Mouse (Mus musculus): ENCODE data around the gene Cdc14b. TPM values are rescaled to one million over a fixed set of nuclear protein-coding genes. Genes with fewer than 3 reads are reported as not detected.
A peak's percentile ranks its signal among the peaks of the same experiment; 100 is the strongest.

The Cdc14b gene
- polyA plus RNA-seq, 1 experiment from 2014 or later, result 29.5 TPM

DNA sequence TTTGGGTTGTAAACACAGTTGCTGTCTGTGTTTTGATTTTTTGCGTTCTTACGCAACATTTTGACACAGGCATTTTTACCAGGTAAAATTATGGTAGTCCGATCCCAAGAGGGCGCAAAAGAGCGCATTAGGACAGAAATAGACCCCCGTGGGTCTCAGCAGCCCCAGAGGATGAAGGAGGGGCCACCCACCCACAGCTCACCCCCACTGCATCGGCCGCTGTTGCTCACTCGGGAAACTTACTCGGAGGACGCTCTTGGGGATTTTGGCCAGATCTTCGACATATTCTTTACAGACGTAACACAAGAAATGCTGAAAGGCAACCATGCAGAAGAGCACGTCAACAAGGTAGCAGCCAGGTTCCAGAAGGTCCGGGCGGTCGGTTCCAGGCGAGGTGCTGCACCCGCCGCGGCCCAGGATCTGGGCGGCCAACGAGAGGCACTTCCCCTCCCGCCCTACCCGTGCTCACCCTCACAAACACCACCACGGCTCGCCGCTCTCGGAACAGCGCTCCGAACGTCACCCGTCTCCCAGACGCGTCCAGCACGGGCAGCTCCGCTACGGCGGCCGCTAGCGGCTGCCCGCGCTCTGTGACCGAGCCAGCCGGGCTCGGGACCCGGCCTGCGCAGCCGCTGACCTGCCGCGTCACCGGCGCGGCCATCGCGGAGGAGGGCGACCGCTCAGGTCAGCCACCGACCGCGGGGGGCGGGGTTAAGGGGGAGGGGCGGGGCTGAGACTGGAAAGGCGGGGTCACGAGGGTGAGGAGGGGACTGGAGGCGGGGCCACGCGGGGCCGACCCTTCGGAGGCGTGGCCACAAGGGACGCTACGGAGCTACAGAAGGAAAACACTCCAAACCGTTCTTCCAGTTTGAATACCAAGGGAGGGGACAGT lies 37.2 kb upstream of the Cdc14b start, which contains the start of gene Aaed1:
Gene Aaed1 (minus strand): TSS at position 687 of the 892 bp plus-strand sequence.
- H3K27me3 ChIP-seq (ENCODE audit: control insufficient read depth, insufficient read depth, low read length), result no peaks in the 10 kb centered on the region
- H3K9me3 ChIP-seq (replicated peaks; ENCODE audit: control insufficient read depth, low read length), result no peaks in the 10 kb centered on the region
- H3K36me3 ChIP-seq (ENCODE audit: control insufficient read depth, insufficient read depth, low read length), result 0 out of 2 replicates have a peak, but pooled peaks cover 6% of the 10 kb centered on the region
- H3K27ac ChIP-seq (ENCODE audit: low read depth, low read length), result peak within 1 kb of the TSS; percentile 98
- WGBS (ENCODE audit: insufficient replicate concordance), result under 1% methylated on average over 62 of the region's 74 CpGs
- peak within 1 kb of the TSS; percentile 62 for H3K4me2 ChIP-seq
- H3K9ac ChIP-seq (ENCODE audit: low read depth, low read length), result peak within 1 kb of the TSS; percentile 90
- H3K4me3 ChIP-seq (ENCODE audit: low read depth, low read length), result peak within 1 kb of the TSS; percentile 76
- H3K4me1 ChIP-seq (ENCODE audit: control insufficient read depth, insufficient read depth, low read length), result peaks cover 16% of the 10 kb centered on the region
- peak; percentile 93 for ATAC-seq (replicated peaks; ENCODE audit: insufficient number of reproducible peaks, low FRiP score, low TSS enrichment)

DNA sequence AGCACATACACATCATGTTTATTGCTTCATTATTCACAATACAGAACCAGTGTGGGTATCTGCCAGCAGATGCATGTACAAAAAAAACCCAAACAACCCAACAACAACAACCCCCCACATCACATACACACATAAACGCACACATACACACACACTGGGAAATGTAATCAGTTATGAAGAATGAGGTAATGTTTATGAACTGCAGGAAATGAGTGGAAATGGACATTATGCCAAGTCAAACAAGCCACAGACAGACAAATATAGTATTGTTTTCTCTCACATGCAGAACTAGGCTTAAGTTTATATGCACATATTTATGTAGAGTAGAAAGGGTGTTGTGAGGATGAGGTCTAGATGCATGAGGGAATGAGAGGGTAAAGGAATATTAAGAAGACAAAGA lies 36.2 kb upstream of the Cdc14b start:
- Histone ChIP-seq H3K4me3 (ENCODE audit: low read depth, low read length) (peak overlapping the region; percentile 76), H3K4me2 (peak overlapping the region; percentile 62), H3K27me3 (ENCODE audit: control insufficient read depth, insufficient read depth, low read length) (no peaks in the 10 kb centered on the region), H3K36me3 (ENCODE audit: control insufficient read depth, insufficient read depth, low read length) (0 out of 2 replicates have a peak, but pooled peaks cover 6% of the 10 kb centered on the region), H3K9ac (ENCODE audit: low read depth, low read length) (no peak overlapping the region), H3K27ac (ENCODE audit: low read depth, low read length) (peak overlapping the region; percentile 98), H3K4me1 (ENCODE audit: control insufficient read depth, insufficient read depth, low read length) (peaks cover 16% of the 10 kb centered on the region), H3K9me3 (replicated peaks; ENCODE audit: control insufficient read depth, low read length) (no peaks in the 10 kb centered on the region)
- 55% methylated on average over 1 of the region's 1 CpGs for WGBS (ENCODE audit: insufficient replicate concordance)
- ATAC-seq (replicated peaks; ENCODE audit: insufficient number of reproducible peaks, low FRiP score, low TSS enrichment), result no peak

GRCm38 (mm10) chr13:64310585-64310984 lies 35.5 kb upstream of the Cdc14b start:
- ATAC-seq (replicated peaks; ENCODE audit: insufficient number of reproducible peaks, low FRiP score, low TSS enrichment), result no peak
- 33% methylated on average over 6 of the region's 6 CpGs for WGBS (ENCODE audit: insufficient replicate concordance)
- Histone ChIP-seq H3K4me2 (peak overlapping the region; percentile 62), H3K4me3 (ENCODE audit: low read depth, low read length) (peak overlapping the region; percentile 76; the same call in 1 of the 2 replicates), H3K9ac (ENCODE audit: low read depth, low read length) (no peak overlapping the region), H3K9me3 (replicated peaks; ENCODE audit: control insufficient read depth, low read length) (no peaks in the 10 kb centered on the region), H3K27me3 (ENCODE audit: control insufficient read depth, insufficient read depth, low read length) (no peaks in the 10 kb centered on the region), H3K4me1 (ENCODE audit: control insufficient read depth, insufficient read depth, low read length) (peaks cover 16% of the 10 kb centered on the region), H3K36me3 (ENCODE audit: control insufficient read depth, insufficient read depth, low read length) (0 out of 2 replicates have a peak, but pooled peaks cover 6% of the 10 kb centered on the region), H3K27ac (ENCODE audit: low read depth, low read length) (peak overlapping the region; percentile 59)

DNA sequence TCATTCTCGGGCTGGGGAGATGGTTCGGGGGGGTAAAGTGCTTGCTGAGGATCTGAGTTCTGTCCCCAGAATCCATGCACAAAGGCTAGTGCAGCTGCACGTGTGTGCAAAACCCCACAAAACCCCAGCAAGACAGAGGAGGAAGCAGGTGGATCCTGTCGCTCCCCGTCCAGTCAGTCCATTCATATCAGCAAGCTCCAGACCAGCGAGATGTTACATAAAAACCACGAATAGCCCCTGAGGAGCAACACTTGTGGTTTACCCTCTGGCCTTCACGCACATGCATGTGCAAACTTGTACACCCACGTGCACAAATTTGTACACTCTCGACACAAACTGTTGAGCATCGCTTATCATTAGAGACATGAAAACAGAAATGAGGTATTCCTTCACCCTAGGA lies 34.8 kb upstream of the Cdc14b start:
- WGBS (ENCODE audit: insufficient replicate concordance), result 49% methylated on average over 11 of the region's 11 CpGs
- ATAC-seq (replicated peaks; ENCODE audit: insufficient number of reproducible peaks, low FRiP score, low TSS enrichment), result no peak
- H3K36me3 ChIP-seq (ENCODE audit: control insufficient read depth, insufficient read depth, low read length), result 0 out of 2 replicates have a peak, but pooled peaks cover 6% of the 10 kb centered on the region
- no peaks in the 10 kb centered on the region for H3K9me3 ChIP-seq (replicated peaks; ENCODE audit: control insufficient read depth, low read length)
- H3K4me2 ChIP-seq, result peak overlapping the region; percentile 62
- no peaks in the 10 kb centered on the region for H3K27me3 ChIP-seq (ENCODE audit: control insufficient read depth, insufficient read depth, low read length)
- H3K4me3 ChIP-seq (ENCODE audit: low read depth, low read length), result no peak overlapping the region
- peaks cover 16% of the 10 kb centered on the region for H3K4me1 ChIP-seq (ENCODE audit: control insufficient read depth, insufficient read depth, low read length)
- H3K9ac ChIP-seq (ENCODE audit: low read depth, low read length), result no peak overlapping the region
- H3K27ac ChIP-seq (ENCODE audit: low read depth, low read length), result peak overlapping the region; percentile 59; the same call in 1 of the 2 replicates

GRCm38 (mm10) chr13:64309036-64309435 lies 33.9 kb upstream of the Cdc14b start:
- H3K9ac ChIP-seq (ENCODE audit: low read depth, low read length), result no peak overlapping the region
- no peak overlapping the region for H3K4me3 ChIP-seq (ENCODE audit: low read depth, low read length)
- H3K4me1 ChIP-seq (ENCODE audit: control insufficient read depth, insufficient read depth, low read length), result peaks cover 16% of the 10 kb centered on the region
- no peak for ATAC-seq (replicated peaks; ENCODE audit: insufficient number of reproducible peaks, low FRiP score, low TSS enrichment)
- no peaks in the 10 kb centered on the region for H3K27me3 ChIP-seq (ENCODE audit: control insufficient read depth, insufficient read depth, low read length)
- no peak overlapping the region for H3K27ac ChIP-seq (ENCODE audit: low read depth, low read length)
- 0 out of 2 replicates have a peak, but pooled peaks cover 6% of the 10 kb centered on the region for H3K36me3 ChIP-seq (ENCODE audit: control insufficient read depth, insufficient read depth, low read length)
- 63% methylated on average over 5 of the region's 5 CpGs for WGBS (ENCODE audit: insufficient replicate concordance)
- no peaks in the 10 kb centered on the region for H3K9me3 ChIP-seq (replicated peaks; ENCODE audit: control insufficient read depth, low read length)
- H3K4me2 ChIP-seq, result no peak overlapping the region; the same call in 1 of the 2 replicates

GRCm38 (mm10) chr13:64307508-64307907 lies 32.4 kb upstream of the Cdc14b start:
- H3K27me3 ChIP-seq (ENCODE audit: control insufficient read depth, insufficient read depth, low read length), result no peaks in the 10 kb centered on the region

DNA sequence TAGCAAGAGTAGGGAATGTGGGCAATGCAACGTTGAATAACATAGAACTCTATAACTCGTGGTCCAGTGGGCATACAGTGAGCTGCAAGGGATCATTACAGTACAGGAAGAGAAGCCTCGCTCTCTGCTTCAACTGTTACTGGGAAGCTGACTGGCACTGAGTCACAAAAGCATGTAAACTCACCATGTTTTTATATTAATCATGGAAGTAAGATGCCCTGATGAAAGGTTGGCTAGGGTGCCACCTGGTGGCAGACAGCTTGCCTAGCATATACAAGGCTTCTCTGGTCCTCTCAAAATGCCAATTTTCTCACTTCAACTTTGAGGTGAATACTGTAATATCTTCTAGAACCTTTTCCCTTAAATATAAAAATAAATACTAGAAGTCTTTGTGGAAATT lies 31.0 kb upstream of the Cdc14b start:
- no peaks in the 10 kb centered on the region for H3K27me3 ChIP-seq (ENCODE audit: control insufficient read depth, insufficient read depth, low read length)

More at GRCm38 (mm10) chr13:64307508-64307907, 32.4 kb upstream of the Cdc14b start:
- Histone ChIP-seq H3K27ac (ENCODE audit: low read depth, low read length) (no peak overlapping the region), H3K9me3 (replicated peaks; ENCODE audit: control insufficient read depth, low read length) (no peaks in the 10 kb centered on the region), H3K4me1 (ENCODE audit: control insufficient read depth, insufficient read depth, low read length) (peaks cover 16% of the 10 kb centered on the region), H3K36me3 (ENCODE audit: control insufficient read depth, insufficient read depth, low read length) (peaks cover 15% of the 10 kb centered on the region; the same call in 1 of the 2 replicates), H3K9ac (ENCODE audit: low read depth, low read length) (no peak overlapping the region), H3K4me3 (ENCODE audit: low read depth, low read length) (no peak overlapping the region), H3K4me2 (no peak overlapping the region)
- 84% methylated on average over 5 of the region's 5 CpGs for WGBS (ENCODE audit: insufficient replicate concordance)
- no peak for ATAC-seq (replicated peaks; ENCODE audit: insufficient number of reproducible peaks, low FRiP score, low TSS enrichment)

DNA sequence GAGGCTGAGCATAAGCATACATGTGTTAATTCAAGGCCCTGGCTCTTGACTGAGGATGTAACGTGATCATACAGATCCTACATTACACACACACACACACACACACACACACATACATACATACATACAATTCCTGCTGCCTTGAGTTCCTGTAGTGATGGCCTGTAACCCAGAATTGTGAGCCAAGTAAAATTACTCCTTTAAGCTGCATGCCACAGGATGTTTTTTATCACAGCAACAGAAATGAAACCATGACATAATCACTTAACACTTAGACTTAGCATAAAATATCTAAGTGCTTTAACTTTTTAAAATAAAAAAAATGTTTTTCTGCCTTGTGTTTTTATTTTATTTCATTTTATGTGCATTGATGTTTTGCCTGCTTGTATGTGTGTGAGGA lies 24.0 kb upstream of the Cdc14b start:
- Histone ChIP-seq H3K4me2 (no peak overlapping the region), H3K4me1 (ENCODE audit: control insufficient read depth, insufficient read depth, low read length) (no peaks in the 10 kb centered on the region), H3K4me3 (ENCODE audit: low read depth, low read length) (no peak overlapping the region), H3K27ac (ENCODE audit: low read depth, low read length) (no peak overlapping the region), H3K27me3 (ENCODE audit: control insufficient read depth, insufficient read depth, low read length) (no peaks in the 10 kb centered on the region), H3K9me3 (replicated peaks; ENCODE audit: control insufficient read depth, low read length) (no peaks in the 10 kb centered on the region), H3K36me3 (ENCODE audit: control insufficient read depth, insufficient read depth, low read length) (peaks cover 11% of the 10 kb centered on the region), H3K9ac (ENCODE audit: low read depth, low read length) (no peak overlapping the region)
- WGBS (ENCODE audit: insufficient replicate concordance), result 82% methylated on average over 1 of the region's 1 CpGs
- ATAC-seq (replicated peaks; ENCODE audit: insufficient number of reproducible peaks, low FRiP score, low TSS enrichment), result no peak

More for the DNA sequence above, 31.0 kb upstream of the Cdc14b start:
- ATAC-seq (replicated peaks; ENCODE audit: insufficient number of reproducible peaks, low FRiP score, low TSS enrichment), result no peak
- Histone ChIP-seq H3K4me2 (no peak overlapping the region), H3K9ac (ENCODE audit: low read depth, low read length) (no peak overlapping the region), H3K9me3 (replicated peaks; ENCODE audit: control insufficient read depth, low read length) (no peaks in the 10 kb centered on the region), H3K36me3 (ENCODE audit: control insufficient read depth, insufficient read depth, low read length) (peaks cover 15% of the 10 kb centered on the region; the same call in 1 of the 2 replicates), H3K4me3 (ENCODE audit: low read depth, low read length) (no peak overlapping the region), H3K4me1 (ENCODE audit: control insufficient read depth, insufficient read depth, low read length) (peaks cover 16% of the 10 kb centered on the region), H3K27ac (ENCODE audit: low read depth, low read length) (no peak overlapping the region)
- WGBS (ENCODE audit: insufficient replicate concordance), result 77% methylated on average over 3 of the region's 3 CpGs
